ENCODE assay signal across 10 mouse cellular contexts in the genomic region with DNA sequence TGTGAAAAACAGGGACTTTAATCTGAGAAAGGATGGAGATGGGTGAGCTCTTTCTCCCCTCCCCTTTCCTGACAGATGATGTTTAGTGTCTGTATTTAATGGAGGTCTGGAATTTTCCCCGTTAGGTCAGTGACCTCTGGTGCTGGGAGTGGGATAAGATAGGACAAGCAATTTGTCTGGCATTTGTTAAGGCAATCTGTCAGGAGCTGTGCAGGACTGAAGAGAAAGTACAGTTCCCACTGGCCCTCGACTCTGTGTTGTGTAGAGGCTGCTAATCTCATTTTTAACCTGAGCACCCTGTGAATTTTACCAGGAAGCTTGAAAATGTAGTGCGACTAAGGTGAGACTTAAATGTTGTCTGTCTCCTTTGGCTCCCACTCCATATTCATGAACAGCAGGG. TPM values are rescaled to one million over a fixed set of nuclear protein-coding genes. Genes with fewer than 3 reads are reported as not detected.
A peak's percentile ranks its signal among the peaks of the same experiment; 100 is the strongest.
DNase-seq lines count a peak whose midpoint lies in the region; ATAC-seq lines count a peak whose summit lies in the region.
"Had no signal": no experiment of that assay in that cellular context is flagged by ENCODE, and none has a peak within 500 bp of the region (broad histone marks: within the 10 kb centered on the region; RNA-seq: fewer than 3 reads in every experiment).

No protein-coding gene starts in this region.

- intact Hi-C loops in heart, postnatal 25 days (cut with DNase I) = no loop called here
- intact Hi-C loops in left cerebral cortex, postnatal 25 days (cut with DNase I) = no loop called here

- no peak for DNase-seq in heart, postnatal 25 days (ENCODE audit: low spot score)
- DNase-seq in embryo, embryonic 11 days = peak; percentile 60
- no peak for DNase-seq in liver, embryonic 11.5 days (ENCODE audit: low spot score)
- DNase-seq in layer of hippocampus, adult 8-10 months (ENCODE audit: low spot score in 2 of 2) = no peak
- no peak for DNase-seq in left cerebral cortex, postnatal 25 days (ENCODE audit: low spot score in 2 of 2)
- no peak for DNase-seq in urinary bladder, postnatal 4 days (ENCODE audit: low spot score in 2 of 2)
- DNase-seq: adrenal gland, adult 2 months; cerebellum, adult 9-11 months had no signal

- H3K36me3 ChIP-seq in heart, embryonic 13.5 days = no peaks in the 10 kb centered on the region
- H3K36me3 ChIP-seq in liver, embryonic 11.5 days (ENCODE audit: control insufficient read depth, insufficient read depth, low read length) = no peaks in the 10 kb centered on the region
- H3K36me3 ChIP-seq in neural tube, embryonic 12.5 days = no peaks in the 10 kb centered on the region

- H3K9me3 ChIP-seq in heart, embryonic 13.5 days = no peaks in the 10 kb centered on the region
- H3K9me3 ChIP-seq in liver, embryonic 11.5 days (ENCODE audit: control insufficient read depth, low read length) = no peaks in the 10 kb centered on the region
- H3K9me3 ChIP-seq in neural tube, embryonic 12.5 days = no peaks in the 10 kb centered on the region

- no peak for ATAC-seq in heart, embryonic 13.5 days (ENCODE audit: extremely low read depth, insufficient number of reproducible peaks, low FRiP score, low TSS enrichment)
- no peak for ATAC-seq in liver, embryonic 11.5 days (replicated peaks; ENCODE audit: low FRiP score)
- ATAC-seq in neural tube, embryonic 12.5 days (ENCODE audit: low FRiP score, low read depth) = no peak

- H3K27me3 ChIP-seq in heart, embryonic 13.5 days (replicated peaks) = 0 out of 2 replicates have a peak, but pooled peaks cover 1% of the 10 kb centered on the region
- H3K27me3 ChIP-seq in liver, embryonic 11.5 days (replicated peaks; ENCODE audit: control insufficient read depth, insufficient read depth, low read length) = peaks cover 49% of the 10 kb centered on the region
- no peaks in the 10 kb centered on the region for H3K27me3 ChIP-seq in neural tube, embryonic 12.5 days (replicated peaks)

- peak overlapping the region; percentile 50 for H3K9ac ChIP-seq in heart, embryonic 13.5 days
- H3K9ac ChIP-seq in liver, embryonic 11.5 days (ENCODE audit: low read depth, low read length) = no peak overlapping the region
- H3K9ac ChIP-seq in neural tube, embryonic 12.5 days = no peak overlapping the region

- H3K27ac ChIP-seq in heart, embryonic 13.5 days (replicated peaks) = peak overlapping the region; percentile 88
- H3K27ac ChIP-seq in liver, embryonic 11.5 days (ENCODE audit: low read depth, low read length) = no peak overlapping the region
- no peak overlapping the region for H3K27ac ChIP-seq in neural tube, embryonic 12.5 days

- 1% methylated on average over 3 of the region's 3 CpGs for WGBS in heart, embryonic 13.5 days
- WGBS in liver, embryonic 11.5 days = 15% methylated on average over 3 of the region's 3 CpGs
- WGBS in neural tube, embryonic 12.5 days = 8% methylated on average over 3 of the region's 3 CpGs

- H3K4me1 ChIP-seq in heart, embryonic 13.5 days = peaks cover 48% of the 10 kb centered on the region
- peaks cover 27% of the 10 kb centered on the region for H3K4me1 ChIP-seq in liver, embryonic 11.5 days (replicated peaks; ENCODE audit: control insufficient read depth, insufficient read depth, low read length)
- peaks cover 27% of the 10 kb centered on the region for H3K4me1 ChIP-seq in neural tube, embryonic 12.5 days

- H3K4me3 ChIP-seq in heart, embryonic 13.5 days = peak overlapping the region; percentile 93
- H3K4me3 ChIP-seq in liver, embryonic 11.5 days (ENCODE audit: low read depth, low read length) = 0 out of 2 replicates have a peak overlapping the region, but pooled peaks have one; percentile 22
- H3K4me3 ChIP-seq in neural tube, embryonic 12.5 days = no peak overlapping the region

- peak overlapping the region; percentile 89 for H3K4me2 ChIP-seq in heart, embryonic 13.5 days
- H3K4me2 ChIP-seq in liver, embryonic 11.5 days = peak overlapping the region; percentile 99
- H3K4me2 ChIP-seq in neural tube, embryonic 12.5 days (replicated peaks) = peak overlapping the region; percentile 93

RNA-seq across cellular contexts. Expression of a gene that starts 2.8 kb away (rescaled TPM):
- 40.9 and 43.3 TPM in 2 replicates for polyA plus RNA-seq in heart, embryonic 13.5 days (2015; fragmentation: Nextera tagmentation; extraction: Ambion mirVana)
- total RNA-seq in heart, postnatal 25 days (2021) = 10 to 100 TPM; 75.9 to 79.1 TPM
- 4.6 and 4.9 TPM in 2 replicates for polyA plus RNA-seq in liver, embryonic 11.5 days (2014; fragmentation: Nextera tagmentation; extraction: Ambion mirVana)
- 41.0 and 42.8 TPM in 2 replicates for polyA plus RNA-seq in neural tube, embryonic 12.5 days (2016; fragmentation: Nextera tagmentation; extraction: Ambion mirVana)
- total RNA-seq in layer of hippocampus, adult 8-10 months (2022) = 10 to 100 TPM; 60.6 to 67.8 (median 64.7) TPM
- 10 to 100 TPM; 84.7 to 88.3 TPM for total RNA-seq in left cerebral cortex, postnatal 25 days (2021)

RNA-seq across cellular contexts. Expression of a gene that starts 35.0 kb away (rescaled TPM):
- polyA plus RNA-seq in heart, embryonic 13.5 days (2015; fragmentation: Nextera tagmentation; extraction: Ambion mirVana) = 4.2 and 5.0 TPM in 2 replicates
- 1 to 10 TPM; 2.7 to 3.7 TPM for total RNA-seq in heart, postnatal 25 days (2021)
- polyA plus RNA-seq in liver, embryonic 11.5 days (2014; fragmentation: Nextera tagmentation; extraction: Ambion mirVana) = 3.0 and 3.4 TPM in 2 replicates
- polyA plus RNA-seq in neural tube, embryonic 12.5 days (2016; fragmentation: Nextera tagmentation; extraction: Ambion mirVana) = 23.4 and 26.5 TPM in 2 replicates
- total RNA-seq in layer of hippocampus, adult 8-10 months (2022) = 10 to 100 TPM; 33.9 to 41.8 (median 34.3) TPM
- 10 to 100 TPM; 43.3 to 51.8 TPM for total RNA-seq in left cerebral cortex, postnatal 25 days (2021)

RNA-seq across cellular contexts. Expression of a gene that starts 45.5 kb away (rescaled TPM):
- polyA plus RNA-seq in heart, embryonic 13.5 days (2015; fragmentation: Nextera tagmentation; extraction: Ambion mirVana) = 27.5 and 32.8 TPM in 2 replicates
- 10 to 100 TPM; 42.3 to 43.4 TPM for total RNA-seq in heart, postnatal 25 days (2021)
- 43.6 and 44.3 TPM in 2 replicates for polyA plus RNA-seq in liver, embryonic 11.5 days (2014; fragmentation: Nextera tagmentation; extraction: Ambion mirVana)
- 55.9 and 60.8 TPM in 2 replicates for polyA plus RNA-seq in neural tube, embryonic 12.5 days (2016; fragmentation: Nextera tagmentation; extraction: Ambion mirVana)
- total RNA-seq in layer of hippocampus, adult 8-10 months (2022) = 100 to 1,000 TPM; 102 to 112 (median 106) TPM
- 100 to 1,000 TPM; 107 to 113 TPM for total RNA-seq in left cerebral cortex, postnatal 25 days (2021)

Comparison
In these comparisons a context has a peak if more than half of its experiments do, and no peak if none do; other contexts are left out.
1. RNA of a gene that starts 35.0 kb away (total RNA-seq): 43.3 to 51.8 TPM in left cerebral cortex, postnatal 25 days and 33.9 to 41.8 TPM in layer of hippocampus, adult 8-10 months; 2.7 to 3.7 TPM in heart, postnatal 25 days; every median in the first group is over 4 times any median in the second.
2. Peak in every context shown above with its lines, with median percentiles within 50 percentile points of each other: H3K4me2 ChIP-seq.